Mouse (Mus musculus): ENCODE measurements around the gene Samd1.
A peak's percentile ranks its signal among the peaks of the same experiment; 100 is the strongest.
"Not testable (repeated sequence)": the region's sequence is repeated elsewhere in the genome, so short reads cannot be mapped to it uniquely, and the experiment has no call there.

Gene Samd1

GRCm38 (mm10) chr8:83989243-83989642, 8.2 kb upstream of the Samd1 start:
- DNase-seq, result no peak

GRCm38 (mm10) chr8:83990170-83990569, 7.3 kb upstream of the Samd1 start:
- no peak for DNase-seq

GRCm38 (mm10) chr8:83992488-83992887, 5.0 kb upstream of the Samd1 start:
- no peak for DNase-seq

GRCm38 (mm10) chr8:83994030-83994429, 3.4 kb upstream of the Samd1 start:
- no peak for DNase-seq

GRCm38 (mm10) chr8:83995973-83996372, 1.5 kb upstream of the Samd1 start:
- no peak for DNase-seq

GRCm38 (mm10) chr8:83996567-83997505, 636 bp upstream of the Samd1 start:
- DNase-seq, result peak; percentile 90

GRCm38 (mm10) chr8:83998231-83999056, 972 bp downstream of the Samd1 start:
- peak; percentile 69 for DNase-seq

GRCm38 (mm10) chr8:83999057-83999705, 1.7 kb downstream of the Samd1 start:
- no peak for DNase-seq

GRCm38 (mm10) chr8:83999825-84000224, 2.4 kb downstream of the Samd1 start:
- DNase-seq, result no peak

- no peak for DNase-seq
These were observed 4.0 kb downstream of the Samd1 start, which contains the start of gene 1700067K01Rik for GRCm38 (mm10) chr8:84001281-84002000. 1700067K01Rik (plus strand) TSS chr8:84001502.

GRCm38 (mm10) chr8:84002957-84003611, 5.6 kb downstream of the Samd1 start:
- DNase-seq, result no peak

GRCm38 (mm10) chr8:84003612-84004246, 6.3 kb downstream of the Samd1 start:
- DNase-seq, result no peak

- DNase-seq, result peak; percentile 94
These were observed 7.2 kb downstream of the Samd1 start for GRCm38 (mm10) chr8:84004533-84005201.

GRCm38 (mm10) chr8:84005502-84005901, 8.0 kb downstream of the Samd1 start:
- DNase-seq, result not testable (repeated sequence)

- DNase-seq, result no peak
These were observed 10.9 kb downstream of the Samd1 start for GRCm38 (mm10) chr8:84008362-84008761.

- DNase-seq, result peak; percentile 92
These were observed 12.4 kb downstream of the Samd1 start for GRCm38 (mm10) chr8:84009876-84010275.

- peak; percentile 83 for DNase-seq
These were observed 13.4 kb downstream of the Samd1 start for GRCm38 (mm10) chr8:84010625-84011611.

- DNase-seq, result peak; percentile 70
These were observed 14.4 kb downstream of the Samd1 start, which contains the start of gene 2210011C24Rik for GRCm38 (mm10) chr8:84011705-84012498. 2210011C24Rik (minus strand) TSS chr8:84012171.
